Mouse (Mus musculus) thymus, adult 2 months (tissue): ENCODE results near the gene Baiap3. TPM values are rescaled to one million over a fixed set of nuclear protein-coding genes. Genes with fewer than 3 reads are reported as not detected.

ENCODE experiments used
- DNase-seq: peaks from one replicate; pipeline ENCODE4 v3.0.0; 2021
- H3K27ac ChIP-seq: fragments of 200-500 bp; 2 replicates; pipeline ENCODE4 v1.5.1; 2012; ENCODE audit warnings: low read length, control low read depth; ENCODE audit not compliant: control insufficient read depth, insufficient read depth
- H3K27me3 ChIP-seq: fragments of 200-500 bp; 2 replicates; pipeline ENCODE4 v1.6.1; 2012; ENCODE audit warnings: mild to moderate bottlenecking, low read length, moderate library complexity, mixed read lengths; ENCODE audit not compliant: control insufficient read depth, insufficient read depth
- H3K36me3 ChIP-seq: fragments of 200-500 bp; 2 replicates; pipeline ENCODE4 v1.6.1; 2012; ENCODE audit warnings: mild to moderate bottlenecking, low read length, moderate library complexity; ENCODE audit not compliant: control insufficient read depth, insufficient read depth
- H3K4me1 ChIP-seq: fragments of 200-500 bp; replicated peaks from 2 replicates; pipeline ENCODE4 v1.6.1; 2012; ENCODE audit warnings: low read length; ENCODE audit not compliant: control insufficient read depth, insufficient read depth
- H3K4me3 ChIP-seq: fragments of 200-500 bp; 2 replicates; pipeline ENCODE4 v1.5.1; 2012; ENCODE audit warnings: mild to moderate bottlenecking, low read length, control low read depth, moderate library complexity; ENCODE audit not compliant: control insufficient read depth, insufficient read depth
- CTCF ChIP-seq: fragments of 200-500 bp; IDR thresholded peaks from 2 replicates; pipeline ENCODE4 v1.5.1; 2012; ENCODE audit warnings: mild to moderate bottlenecking, control low read depth, low read length, moderate library complexity, borderline replicate concordance; ENCODE audit not compliant: control insufficient read depth, poor library complexity, insufficient read depth; ENCODE audit errors: extremely low read depth
- POLR2A ChIP-seq: fragments of 200-500 bp; IDR thresholded peaks from 2 replicates; pipeline ENCODE4 v1.6.1; 2012; ENCODE audit warnings: mild to moderate bottlenecking, low read length, control low read depth, moderate library complexity; ENCODE audit not compliant: control insufficient read depth, poor library complexity, insufficient read depth; ENCODE audit errors: extremely low read depth
- WGBS: fragments of 180-500 bp; shearing (Covaris S2); methylation state at CpG from one replicate; pipeline ENCODE4 v1.1.7; 2018; 5-methylcytosine and 5-hydroxymethylcytosine counted together
- polyA plus RNA-seq: library from polyadenylated mRNA; depleted of rRNA; stranded (reverse); fragments of >200 nt; gene quantifications from 2 replicates; pipeline ENCODE4 v1.2.3, GENCODE M21; 2012

Gene Baiap3
- polyA plus RNA-seq, 1 experiment = 56.5 TPM

GRCm38 (mm10) chr17:25282133-25282532 is 26.0 kb upstream of the Baiap3 start:
- H3K27ac ChIP-seq = no peak overlapping the region
- H3K4me1 ChIP-seq = no peaks in the 10 kb centered on the region
- DNase-seq = peak; percentile 24
- no peaks in the 10 kb centered on the region for H3K36me3 ChIP-seq
- H3K4me3 ChIP-seq = no peak overlapping the region
- no peak for TF ChIP-seq POLR2A
- no peak for TF ChIP-seq CTCF
- H3K27me3 ChIP-seq = no peaks in the 10 kb centered on the region
- 55% methylated on average over 11 of the region's 11 CpGs for WGBS

- WGBS = over 99% methylated on average over 3 of the region's 3 CpGs
- Histone ChIP-seq H3K27me3 (no peaks in the 10 kb centered on the region), H3K4me3 (no peak overlapping the region), H3K36me3 (no peaks in the 10 kb centered on the region), H3K27ac (no peak overlapping the region), H3K4me1 (peaks cover 17% of the 10 kb centered on the region)
- TF ChIP-seq CTCF (no peak), POLR2A (no peak)
- no peak for DNase-seq
These were observed 19.7 kb upstream of the Baiap3 start for GRCm38 (mm10) chr17:25275833-25276232.

GRCm38 (mm10) chr17:25274571-25275346 is 18.6 kb upstream of the Baiap3 start, which contains the start of gene Ube2i:
Gene Ube2i (minus strand): TSS chr17:25274622.
- no peak for DNase-seq
- Histone ChIP-seq H3K4me3 (peak within 1 kb of the TSS; percentile 99), H3K27me3 (no peaks in the 10 kb centered on the region), H3K4me1 (peaks cover 17% of the 10 kb centered on the region), H3K36me3 (no peaks in the 10 kb centered on the region), H3K27ac (peak within 1 kb of the TSS; percentile 84)
- no peak for TF ChIP-seq POLR2A
- no peak for TF ChIP-seq CTCF
- 92% methylated on average over 9 of the region's 9 CpGs for WGBS

- TF ChIP-seq CTCF = peak; percentile 97
- no peak for TF ChIP-seq POLR2A
- H3K4me3 ChIP-seq = peak overlapping the region; percentile 99
- peaks cover 17% of the 10 kb centered on the region for H3K4me1 ChIP-seq
- no peaks in the 10 kb centered on the region for H3K27me3 ChIP-seq
- peak; percentile 92 for DNase-seq
- H3K27ac ChIP-seq = peak overlapping the region; percentile 84
- WGBS = 1% methylated on average over 45 of the region's 45 CpGs
- H3K36me3 ChIP-seq = peaks cover 2% of the 10 kb centered on the region
These were observed 17.7 kb upstream of the Baiap3 start for GRCm38 (mm10) chr17:25273706-25274501.

- H3K36me3 ChIP-seq = peaks cover 10% of the 10 kb centered on the region
- DNase-seq = peak; percentile 78
These were observed 17.0 kb upstream of the Baiap3 start for GRCm38 (mm10) chr17:25272951-25273705.

GRCm38 (mm10) chr17:25272326-25272725 is 16.2 kb upstream of the Baiap3 start:
- TF ChIP-seq POLR2A = no peak
- no peak for TF ChIP-seq CTCF
- WGBS = under 1% methylated on average over 10 of the region's 10 CpGs
- peaks cover 18% of the 10 kb centered on the region for H3K36me3 ChIP-seq
- peaks cover 17% of the 10 kb centered on the region for H3K4me1 ChIP-seq
- no peaks in the 10 kb centered on the region for H3K27me3 ChIP-seq
- H3K27ac ChIP-seq = peak overlapping the region; percentile 53
- H3K4me3 ChIP-seq = peak overlapping the region; percentile 99
- no peak for DNase-seq

More at GRCm38 (mm10) chr17:25272951-25273705, 17.0 kb upstream of the Baiap3 start:
- Histone ChIP-seq H3K27ac (peak overlapping the region; percentile 84), H3K4me1 (peaks cover 17% of the 10 kb centered on the region), H3K4me3 (peak overlapping the region; percentile 99), H3K27me3 (no peaks in the 10 kb centered on the region)
- TF ChIP-seq POLR2A (peak; percentile 87), CTCF (peak; percentile 43; the same call in 1 of the 2 replicates)
- under 1% methylated on average over 92 of the region's 92 CpGs for WGBS
